Comparison of ENCODE assay signal across 11 mouse cellular contexts in the genomic region with DNA sequence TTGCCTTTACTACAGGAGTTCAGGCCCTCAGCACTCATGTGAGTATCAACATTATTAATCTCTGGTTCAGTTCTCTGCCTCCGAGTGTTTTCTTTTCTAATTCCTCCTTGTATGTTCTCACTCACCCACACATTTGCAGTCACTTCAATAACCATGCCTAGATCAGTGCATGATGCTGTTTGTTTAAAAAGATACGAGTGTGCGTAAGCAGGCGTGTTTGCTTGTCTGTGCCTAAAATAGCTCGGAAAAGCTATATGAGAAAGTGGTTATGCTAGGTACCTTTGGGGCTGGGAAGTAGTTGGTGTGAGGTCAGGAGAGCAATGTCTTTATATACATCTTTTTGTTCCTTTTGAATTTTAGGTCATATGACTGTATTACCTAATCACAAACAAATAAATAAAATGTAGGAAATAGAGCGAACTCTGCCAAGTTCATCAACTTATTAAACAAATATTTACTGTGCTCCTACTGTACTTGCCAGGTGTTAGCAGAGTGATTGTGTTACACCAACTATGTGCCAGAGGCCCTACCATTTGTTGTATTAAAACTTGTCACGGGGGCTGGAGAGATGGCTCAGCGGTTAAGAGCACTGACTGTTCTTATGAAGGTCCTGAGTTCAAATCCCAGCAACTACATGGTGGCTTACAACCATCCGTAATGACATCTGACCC.
"Had no signal": no experiment of that assay in that cellular context is flagged by ENCODE, and none has a peak within 500 bp of the region (broad histone marks: within the 10 kb centered on the region; RNA-seq: fewer than 3 reads in every experiment).

No protein-coding gene starts in this region.

- H3K9ac ChIP-seq: intestine, embryonic 15.5 days; liver, embryonic 12.5 days; neural tube, embryonic 15.5 days had no signal

- H3K4me3 ChIP-seq: intestine, embryonic 15.5 days; limb, embryonic 10.5 days; liver, embryonic 12.5 days; myocyte; neural tube, embryonic 15.5 days had no signal

- DNase-seq: kidney, adult 18-20 months; kidney, postnatal 10 days; midbrain, embryonic 14.5 days; right cerebral cortex, adult 18-20 months; spleen, adult 18-20 months had no signal

- H3K4me2 ChIP-seq: intestine, embryonic 15.5 days; liver, embryonic 12.5 days; neural tube, embryonic 15.5 days had no signal

- H3K4me1 ChIP-seq: intestine, embryonic 15.5 days; neural tube, embryonic 15.5 days had no signal

- H3K9me3 ChIP-seq: intestine, embryonic 15.5 days; limb, embryonic 10.5 days; liver, embryonic 12.5 days; neural tube, embryonic 15.5 days had no signal

- H3K27me3 ChIP-seq: intestine, embryonic 15.5 days; liver, embryonic 12.5 days; neural tube, embryonic 15.5 days had no signal

- ATAC-seq: hindbrain, embryonic 16.5 days; intestine, embryonic 15.5 days; liver, embryonic 12.5 days had no signal

- H3K27ac ChIP-seq: intestine, embryonic 15.5 days; limb, embryonic 10.5 days; liver, embryonic 12.5 days; neural tube, embryonic 15.5 days had no signal

- H3K36me3 ChIP-seq: intestine, embryonic 15.5 days; limb, embryonic 10.5 days; liver, embryonic 12.5 days; neural tube, embryonic 15.5 days had no signal
